In genomic region chr2:57301539-57301938, GRCm38 (mm10) we compare ENCODE assay signal across 8 mouse cellular contexts.
A peak's percentile ranks its signal among the peaks of the same experiment; 100 is the strongest.
DNase-seq lines count a peak whose midpoint lies in the region; ATAC-seq lines count a peak whose summit lies in the region.

No protein-coding gene starts in this region.

- H3K4me2 ChIP-seq in intestine, embryonic 16.5 days (ENCODE audit: low read depth, low read length), result no peak overlapping the region
- no peak overlapping the region for H3K4me2 ChIP-seq in intestine, embryonic 15.5 days (replicated peaks)

- H3K9me3 ChIP-seq in intestine, embryonic 16.5 days (ENCODE audit: control insufficient read depth, low read length), result no peaks in the 10 kb centered on the region
- no peaks in the 10 kb centered on the region for H3K9me3 ChIP-seq in intestine, embryonic 15.5 days

- H3K4me1 ChIP-seq in intestine, embryonic 16.5 days (ENCODE audit: control insufficient read depth, insufficient read depth, low read length), result no peaks in the 10 kb centered on the region
- H3K4me1 ChIP-seq in intestine, embryonic 15.5 days (replicated peaks), result no peaks in the 10 kb centered on the region

- no peaks in the 10 kb centered on the region for H3K27me3 ChIP-seq in intestine, embryonic 16.5 days (replicated peaks; ENCODE audit: control insufficient read depth, insufficient read depth, low read length)
- H3K27me3 ChIP-seq in intestine, embryonic 15.5 days (replicated peaks), result no peaks in the 10 kb centered on the region

- 47% methylated on average over 3 of the region's 3 CpGs for WGBS in intestine, embryonic 16.5 days
- WGBS in intestine, embryonic 15.5 days, result 51% methylated on average over 3 of the region's 3 CpGs

- DNase-seq in adrenal gland, adult 8-10 months, result peak; percentile 14
- peak; percentile 31 for DNase-seq in heart, adult 8-10 months (ENCODE audit: low spot score)
- peak; percentile 5 for DNase-seq in lung, postnatal 10 days
- no peak for DNase-seq in c-Kit-positive CD71-positive TER-119-positive erythroid progenitor cells, embryonic 14.5 days (ENCODE audit: low spot score)
- DNase-seq in spleen, postnatal 4 days (ENCODE audit: low spot score in 2 of 2), result no peak

- ATAC-seq in intestine, embryonic 16.5 days, result peak; percentile 59; the same call in 1 of the 2 replicates
- no peak for ATAC-seq in intestine, embryonic 15.5 days
- ATAC-seq in erythroid progenitor cell, adult 5-6 weeks (replicated peaks; ENCODE audit: low FRiP score, poor library complexity, severe bottlenecking), result no peak

- no peaks in the 10 kb centered on the region for H3K36me3 ChIP-seq in intestine, embryonic 16.5 days (ENCODE audit: control insufficient read depth, insufficient read depth, low read length)
- H3K36me3 ChIP-seq in intestine, embryonic 15.5 days, result no peaks in the 10 kb centered on the region

- H3K27ac ChIP-seq in intestine, embryonic 16.5 days (ENCODE audit: low read length), result no peak overlapping the region
- H3K27ac ChIP-seq in intestine, embryonic 15.5 days, result no peak overlapping the region

- H3K9ac ChIP-seq in intestine, embryonic 16.5 days (ENCODE audit: low read depth, low read length), result no peak overlapping the region
- no peak overlapping the region for H3K9ac ChIP-seq in intestine, embryonic 15.5 days

- no peak overlapping the region for H3K4me3 ChIP-seq in intestine, embryonic 16.5 days (ENCODE audit: low read length)
- no peak overlapping the region for H3K4me3 ChIP-seq in intestine, embryonic 15.5 days (replicated peaks)

Comparison
In these comparisons a context has a peak if more than half of its experiments do, and no peak if none do; other contexts are left out.
1. DNase-seq: peak in adrenal gland, adult 8-10 months (single experiment), heart, adult 8-10 months (single experiment) and lung, postnatal 10 days (single experiment); none in c-Kit-positive CD71-positive TER-119-positive erythroid progenitor cells, embryonic 14.5 days (single experiment) and spleen, postnatal 4 days (0 of 2).